13 mouse cellular contexts compared by ENCODE assay signal in genomic region chr10:17343829-17344228, GRCm38 (mm10).
"Had no signal": no experiment of that assay in that cellular context is flagged by ENCODE, and none has a peak within 500 bp of the region (broad histone marks: within the 10 kb centered on the region; RNA-seq: fewer than 3 reads in every experiment).

No protein-coding gene starts in this region.

- ATAC-seq: liver, postnatal 0 days; lung, postnatal 0 days; midbrain, embryonic 16.5 days had no signal

- DNase-seq: liver, postnatal 0 days; lung, adult 2 months; lung, postnatal 14 days; lung, postnatal 36 days; midbrain, embryonic 14.5 days; right cerebral cortex, postnatal 25 days; right cerebral cortex, postnatal 4 days; spleen, adult 18-20 months; thymus, adult 18-20 months; thymus, postnatal 14 days; thymus, postnatal 36 days had no signal
